Mouse (Mus musculus) frontal cortex, adult 2 months (tissue): ENCODE data around the gene Gemin2. TPM values are rescaled to one million over a fixed set of nuclear protein-coding genes. Genes with fewer than 3 reads are reported as not detected.
A peak's percentile ranks its signal among the peaks of the same experiment; 100 is the strongest.
"Not testable (repeated sequence)": the region's sequence is repeated elsewhere in the genome, so short reads cannot be mapped to it uniquely, and the experiment has no call there.

Source experiments
- DNase-seq, 2 experiments: peaks; one replicate each; pipeline ENCODE4 v3.0.0; 2022; ENCODE audit warnings: low spot score in 1 of 2; ENCODE audit errors: extremely low spot score in 1 of 2
- polyA plus RNA-seq: library from polyadenylated mRNA; depleted of rRNA; stranded (reverse); fragments of >200 nt; gene quantifications from 2 replicates; pipeline ENCODE4 v1.2.3, GENCODE M21; 2012; rRNA removed

Gemin2 gene
- polyA plus RNA-seq, 1 experiment, result 8.3 TPM

DNA sequence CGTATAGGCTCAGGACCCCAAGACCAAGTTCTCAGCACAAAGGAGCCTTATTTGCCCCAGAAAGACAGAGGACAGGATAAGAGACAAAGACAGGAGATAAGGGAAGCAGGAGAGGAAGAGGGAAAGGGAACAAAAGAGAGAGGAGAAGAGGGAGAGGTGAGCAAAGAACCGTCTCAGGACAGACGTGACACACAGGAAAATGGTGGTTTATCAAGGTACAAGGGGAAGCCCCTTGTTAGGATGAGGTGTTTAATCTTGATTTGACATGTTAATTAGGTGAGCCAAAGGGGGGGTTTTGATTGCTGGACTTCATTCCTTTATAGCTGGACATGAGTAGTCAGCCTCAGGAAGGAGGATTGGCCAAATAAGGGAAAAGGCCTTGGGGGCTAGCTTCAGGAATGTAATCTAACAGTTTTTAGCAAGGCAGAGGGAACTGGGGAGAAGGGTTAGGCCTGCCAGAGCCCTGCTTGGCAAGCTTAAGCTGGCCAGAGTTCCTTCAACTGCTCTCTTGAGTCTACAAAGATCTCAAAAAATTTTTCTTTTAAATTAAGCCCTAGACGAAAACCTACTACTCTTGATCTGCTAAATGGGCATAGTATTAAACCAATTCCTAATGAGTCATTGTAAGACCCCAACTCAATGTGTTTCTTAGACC lies 42.1 kb downstream of the Gemin2 start:
- no peak for DNase-seq

DNA sequence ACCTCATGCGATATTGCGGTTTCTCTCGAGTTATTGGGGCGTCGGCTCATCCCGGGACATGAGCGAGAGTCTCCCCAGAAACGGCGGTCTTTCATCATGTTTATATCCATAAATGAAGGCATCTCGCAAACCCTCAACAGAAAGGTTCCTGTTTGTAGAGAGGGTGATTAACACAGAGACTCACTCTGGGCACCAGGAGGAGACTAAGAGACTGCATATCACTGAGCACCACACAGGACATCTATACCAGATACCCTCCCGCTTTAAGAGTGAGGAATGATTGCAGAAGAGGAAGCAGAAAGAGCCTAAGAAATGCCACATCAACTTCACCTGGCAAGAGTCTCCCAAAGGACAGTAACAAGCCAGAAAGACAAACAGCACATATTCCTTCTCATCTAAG lies 43.0 kb downstream of the Gemin2 start:
- no peak for DNase-seq

GRCm38 (mm10) chr12:59058242-59058641 lies 45.0 kb downstream of the Gemin2 start:
- not testable (repeated sequence) for DNase-seq

GRCm38 (mm10) chr12:59060322-59060721 lies 47.1 kb downstream of the Gemin2 start:
- no peak for DNase-seq

DNA sequence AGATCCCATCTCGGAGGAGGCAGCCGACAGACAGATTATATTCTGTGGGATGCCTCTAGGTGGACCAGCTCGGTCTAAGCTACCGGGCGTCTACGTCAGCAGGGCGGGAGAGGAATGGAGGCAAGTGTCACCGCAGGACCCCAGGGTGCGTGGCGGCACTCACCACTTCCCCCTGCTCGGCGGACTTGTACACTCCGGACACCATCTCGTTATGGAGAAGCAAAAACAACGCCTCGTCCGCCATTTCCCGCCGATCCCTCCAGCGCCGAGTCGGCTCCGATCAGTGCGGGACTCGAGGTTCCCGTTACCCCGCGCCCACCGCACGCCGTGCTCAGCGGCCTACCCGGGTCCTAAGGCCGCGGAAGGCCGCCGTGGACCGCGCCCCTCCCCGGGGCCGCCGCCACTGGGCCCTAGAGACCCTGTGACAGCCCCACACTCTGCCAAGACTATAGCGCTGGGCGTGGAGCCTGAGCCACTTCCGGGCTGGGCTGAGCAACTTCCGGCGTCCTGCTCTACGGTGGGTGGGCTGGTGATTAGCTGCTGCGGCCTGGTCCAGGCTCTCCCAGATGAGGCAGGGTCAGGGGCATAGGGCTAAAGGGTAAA lies 47.9 kb downstream of the Gemin2 start, which contains the start of gene Trappc6b:
TSS of gene Trappc6b (minus strand) at position 480 of the 603 bp plus-strand sequence.
- DNase-seq, result peak; percentile 60 to 79

DNA sequence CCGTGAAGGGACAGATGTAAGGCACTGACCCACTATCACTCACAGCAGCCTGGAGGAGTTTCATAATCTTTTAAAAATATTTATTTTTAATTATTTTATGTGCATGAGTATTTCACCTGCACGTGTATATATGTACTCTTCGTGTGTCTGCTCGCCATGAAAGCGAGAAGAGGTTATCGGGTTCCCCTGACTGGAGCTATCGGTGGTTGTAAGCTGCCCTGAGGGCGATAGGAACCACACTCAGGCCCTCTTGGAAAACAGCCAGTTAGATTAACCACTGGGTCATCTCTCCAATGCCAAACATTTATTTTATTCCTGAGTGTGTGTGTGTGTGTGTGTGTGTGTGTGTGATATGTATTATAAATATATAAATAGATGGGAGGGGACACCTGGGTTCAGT lies 51.6 kb downstream of the Gemin2 start:
- DNase-seq, result no peak

DNA sequence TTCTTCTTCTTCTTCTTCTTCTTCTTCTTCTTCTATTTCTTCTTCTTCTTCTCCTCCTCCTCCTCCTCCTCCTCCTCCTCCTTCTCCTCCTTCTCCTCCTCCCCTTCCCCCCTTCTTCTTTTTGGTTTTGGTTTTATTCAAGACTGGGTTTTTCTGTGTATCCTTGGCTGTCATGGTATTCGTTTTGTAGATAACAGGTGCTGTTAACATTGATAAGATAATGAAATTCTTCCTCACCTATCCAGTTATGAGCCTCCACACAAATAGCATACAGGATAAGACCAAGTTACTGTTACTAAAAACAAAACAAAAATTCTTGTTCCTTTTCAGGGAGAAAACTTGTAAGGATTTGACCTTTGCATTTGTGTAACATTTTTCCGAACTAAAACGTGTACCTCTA lies 52.6 kb downstream of the Gemin2 start:
- DNase-seq, result no peak

DNA sequence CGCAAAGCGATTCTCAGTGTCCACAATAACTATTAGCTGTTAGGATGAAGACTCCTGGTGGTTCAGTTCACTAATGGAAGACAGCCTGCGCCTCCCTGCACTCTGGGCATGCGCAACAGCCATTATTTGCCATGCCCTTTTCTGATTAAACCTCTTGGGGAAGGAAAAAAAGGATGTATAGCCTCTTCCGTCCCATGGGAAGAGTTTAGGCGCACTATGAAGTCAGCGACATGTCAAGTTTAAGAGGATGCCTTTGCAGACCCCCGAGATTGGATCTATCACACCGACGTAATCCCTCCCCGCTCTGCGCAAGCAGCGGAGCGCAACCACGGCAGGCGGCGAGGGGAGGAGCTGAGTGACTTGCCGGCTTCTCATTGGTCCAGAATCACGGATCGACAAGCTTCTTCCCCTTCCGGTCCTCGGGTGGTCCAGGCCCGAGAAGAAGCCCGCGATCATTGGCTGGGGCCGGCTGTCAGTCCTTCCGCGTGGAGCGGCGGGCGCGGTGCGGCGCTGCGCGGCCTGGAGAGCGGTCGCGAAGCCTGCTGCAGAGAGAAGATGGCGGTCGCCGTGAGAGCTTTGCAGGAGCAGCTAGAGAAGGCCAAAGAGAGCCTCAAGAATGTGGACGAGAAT lies 53.4 kb downstream of the Gemin2 start, which contains the start of gene Pnn:
TSS of gene Pnn (plus strand) at position 437 of the 630 bp plus-strand sequence.
- DNase-seq, result peak; percentile 97 to 98

- no peak for DNase-seq
These were observed 53.9 kb downstream of the Gemin2 start for GRCm38 (mm10) chr12:59067095-59067494.

- DNase-seq, result no peak
These were observed 55.6 kb downstream of the Gemin2 start for GRCm38 (mm10) chr12:59068791-59069190.

DNA sequence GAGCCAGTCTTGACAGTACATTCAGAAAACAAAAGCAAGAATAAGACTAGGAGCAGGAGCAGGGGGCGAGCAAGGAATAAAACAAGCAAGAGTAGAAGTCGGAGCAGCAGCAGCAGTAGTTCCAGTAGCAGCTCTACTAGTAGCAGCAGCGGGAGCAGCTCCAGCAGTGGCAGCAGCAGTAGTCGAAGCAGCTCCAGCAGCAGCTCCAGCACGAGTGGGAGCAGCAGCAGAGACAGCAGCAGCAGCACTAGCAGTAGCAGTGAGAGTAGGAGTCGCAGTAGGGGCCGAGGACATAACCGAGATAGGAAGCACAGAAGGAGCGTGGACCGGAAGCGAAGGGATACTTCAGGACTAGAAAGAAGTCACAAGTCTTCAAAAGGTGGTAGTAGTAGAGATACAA lies 59.1 kb downstream of the Gemin2 start:
- peak in 1 of 2 experiments; percentile 32 for DNase-seq

- peak; percentile 31 to 34 for DNase-seq
These were observed 60.9 kb downstream of the Gemin2 start for GRCm38 (mm10) chr12:59074052-59074451.

DNA sequence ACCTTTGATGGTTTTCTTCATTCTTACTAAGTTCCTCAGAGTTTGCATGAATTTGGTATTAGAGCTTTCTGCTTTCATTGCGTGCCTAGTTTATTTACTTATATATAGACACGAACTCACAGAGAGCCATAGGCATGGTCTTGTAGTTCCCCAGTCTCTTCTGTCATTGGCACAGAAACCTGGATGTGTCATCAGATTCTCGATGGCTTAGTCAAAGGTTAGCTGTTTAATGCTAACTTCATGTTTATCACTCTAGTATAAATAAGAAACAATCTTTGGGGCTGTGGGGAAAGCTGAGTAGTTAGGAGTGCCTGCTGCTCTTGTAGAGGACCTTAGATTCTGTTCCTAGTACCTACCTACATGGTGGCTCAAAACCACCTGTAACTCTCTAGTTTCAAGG lies 63.8 kb downstream of the Gemin2 start:
- DNase-seq, result no peak

DNA sequence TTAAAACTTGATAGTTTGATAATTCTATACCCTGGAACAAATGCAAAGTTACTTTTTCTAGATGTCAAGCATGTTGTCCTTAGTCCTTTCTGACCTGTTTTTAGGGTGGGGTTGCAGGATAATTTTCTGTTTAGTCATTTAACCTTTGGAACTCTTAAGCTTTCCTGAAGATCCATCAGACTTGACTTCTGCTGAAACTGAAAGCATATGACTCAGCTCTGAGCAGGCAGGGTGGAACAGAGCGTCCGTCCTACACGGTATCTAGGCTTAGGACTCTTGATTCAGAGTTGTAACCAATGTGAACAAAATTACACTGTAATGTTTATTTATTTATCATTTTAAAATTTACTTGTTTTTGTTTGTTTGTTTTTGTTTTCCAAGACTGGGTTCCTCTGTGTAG lies 64.7 kb downstream of the Gemin2 start:
- DNase-seq, result no peak

Other genes starting within 250 kb of the Gemin2 start
- 46.1 and 53.5 TPM in 2 replicates for gene Sec23a, start 1.4 kb upstream of the Gemin2 start, polyA plus RNA-seq
- gene Trappc6b, start 48.1 kb downstream of the Gemin2 start, polyA plus RNA-seq, result 180 and 211 TPM in 2 replicates
- 105 and 114 TPM in 2 replicates for gene Pnn, start 53.5 kb downstream of the Gemin2 start, polyA plus RNA-seq
- gene Mia2, start 82.4 kb downstream of the Gemin2 start, polyA plus RNA-seq, result 55.1 and 61.7 TPM in 2 replicates
- gene Fbxo33, start 206.3 kb downstream of the Gemin2 start, polyA plus RNA-seq, result 30.8 and 32.4 TPM in 2 replicates